Mouse (Mus musculus) cerebellum, adult 2 months (tissue): ENCODE measurements at regions not wholly inside any gene's neighbourhood (a gene's known extent, or its start where the extent isn't known, plus 50 kb on each side); places are given as distances from the start of the nearest gene placed in this dataset.

Experiments used
- CTCF ChIP-seq: fragments of 200-500 bp; IDR thresholded peaks from 2 replicates; pipeline ENCODE4 v1.5.1; 2011; ENCODE audit warnings: low read depth, mild to moderate bottlenecking, control low read depth, low read length, moderate library complexity, borderline replicate concordance; ENCODE audit not compliant: insufficient read depth
- POLR2A ChIP-seq: fragments of 200-500 bp; IDR thresholded peaks from 2 replicates; pipeline ENCODE4 v1.6.1; 2011; ENCODE audit warnings: low read length, control low read depth, borderline replicate concordance; ENCODE audit not compliant: insufficient read depth

DNA sequence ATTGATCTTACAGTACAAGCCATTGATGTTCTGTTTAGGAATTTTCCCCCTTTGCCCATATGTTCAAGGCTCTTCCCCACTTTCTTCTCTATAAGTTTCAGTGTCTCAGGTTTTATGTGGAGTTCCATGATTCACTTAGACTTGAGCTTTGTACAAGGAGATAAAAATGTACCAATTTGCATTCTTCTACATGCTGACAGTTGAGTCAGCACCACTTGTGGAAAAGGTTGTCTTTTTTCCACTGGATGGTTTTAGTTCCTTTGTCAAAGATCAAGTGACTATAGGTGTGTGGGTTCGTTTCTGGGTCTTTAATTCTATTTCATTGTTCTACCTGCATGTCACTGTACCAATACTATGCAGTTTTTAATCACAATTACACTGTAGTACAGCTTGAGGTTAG lies 551.1 kb upstream of the A1bg start:
- TF ChIP-seq CTCF (no peak), POLR2A (no peak)
